Mouse (Mus musculus) CH12.LX (cell line): ENCODE data around the gene Kdm2b. TPM values are rescaled to one million over a fixed set of nuclear protein-coding genes. Genes with fewer than 3 reads are reported as not detected.
A peak's percentile ranks its signal among the peaks of the same experiment; 100 is the strongest.

Experiments used
- DNase-seq: peaks from one replicate; pipeline ENCODE4 v3.0.0-alpha.2; 2013; ENCODE audit errors: extremely low read depth
- H3K27ac ChIP-seq: 2 replicates; pipeline ENCODE4 v1.5.1; 2012; ENCODE audit warnings: low read depth, mild to moderate bottlenecking, control low read depth, moderate library complexity; ENCODE audit not compliant: insufficient read depth
- H3K27me3 ChIP-seq: replicated peaks from 2 replicates; pipeline ENCODE3; 2012; ENCODE audit warnings: inconsistent platforms
- H3K36me3 ChIP-seq, 2 experiments: replicated peaks in 1 of 2; 2 replicates each; pipeline versions ENCODE3 to v1.6.1; 2012; ENCODE audit warnings: inconsistent platforms in 1 of 2, low read length in 1 of 2, mild to moderate bottlenecking in 1 of 2, mixed read lengths in 1 of 2, moderate library complexity in 1 of 2; ENCODE audit not compliant: control insufficient read depth in 1 of 2, insufficient read depth in 1 of 2
- H3K4me1 ChIP-seq, 2 experiments: 2 replicates each; pipeline ENCODE4 v1.6.1; 2012; ENCODE audit warnings: inconsistent platforms in 1 of 2, moderate library complexity in 1 of 2; ENCODE audit not compliant: insufficient read depth in 2 of 2, control insufficient read depth in 1 of 2
- H3K4me2 ChIP-seq: 2 replicates; pipeline ENCODE4 v1.6.1; 2012; ENCODE audit warnings: low read depth, mild to moderate bottlenecking, control low read depth; ENCODE audit not compliant: poor library complexity, insufficient read depth, severe bottlenecking
- H3K4me3 ChIP-seq, 3 experiments: fragments of 150-350 bp in 1 of 3; sonication (generic) in 1 of 3; replicated peaks in 1 of 3; 2 replicates each; pipeline versions ENCODE3 to v1.5.1; 2011 to 2012; ENCODE audit warnings: low read depth in 2 of 3, low read length in 2 of 3, mild to moderate bottlenecking in 2 of 3, moderate library complexity in 2 of 3, control low read depth in 1 of 3, improper control_type of control experiment in 1 of 3, inconsistent platforms in 1 of 3, mixed read lengths in 1 of 3; ENCODE audit not compliant: poor library complexity in 1 of 3
- H3K79me2 ChIP-seq: replicated peaks from 2 replicates; pipeline ENCODE4 v1.6.1; 2012; ENCODE audit warnings: mild to moderate bottlenecking, moderate library complexity; ENCODE audit not compliant: control insufficient read depth, poor library complexity, insufficient read depth, severe bottlenecking; ENCODE audit errors: extremely low read depth
- H3K9ac ChIP-seq: 2 replicates; pipeline ENCODE4 v1.6.1; 2012; ENCODE audit warnings: low read depth, mild to moderate bottlenecking, control low read depth, moderate library complexity; ENCODE audit not compliant: insufficient read depth
- H3K9me3 ChIP-seq: replicated peaks from 2 replicates; pipeline ENCODE3; 2012; ENCODE audit warnings: low read length, inconsistent platforms, mixed read lengths
- BHLHE40 ChIP-seq: IDR thresholded peaks from 2 replicates; pipeline ENCODE4 v1.6.1; 2011; ENCODE audit warnings: mild to moderate bottlenecking, low read depth, low read length, improper control_type of control experiment
- CHD1 ChIP-seq: IDR thresholded peaks from 2 replicates; pipeline ENCODE4 v1.6.1; 2012; ENCODE audit warnings: low read depth, low read length, improper control_type of control experiment, inconsistent platforms
- CHD2 ChIP-seq: IDR thresholded peaks from 2 replicates; pipeline ENCODE4 v1.6.1; 2011; ENCODE audit warnings: low read length, improper control_type of control experiment
- CTCF ChIP-seq, 2 experiments: IDR thresholded peaks in 1 of 2; conservative IDR thresholded peaks in 1 of 2; 2 replicates each; pipeline ENCODE4 v1.5.1; 2011 to 2012; ENCODE audit warnings: low read depth in 2 of 2, low read length in 2 of 2, improper control_type of control experiment in 1 of 2, inconsistent platforms in 1 of 2, mild to moderate bottlenecking in 1 of 2, moderate library complexity in 1 of 2
- E2F4 ChIP-seq: IDR thresholded peaks from 2 replicates; pipeline ENCODE4 v1.6.1; 2011; ENCODE audit warnings: low read depth, low read length, improper control_type of control experiment; ENCODE audit not compliant: insufficient replicate concordance
- ELF1 ChIP-seq: IDR thresholded peaks from 2 replicates; pipeline ENCODE4 v1.6.1; 2014; ENCODE audit warnings: low read depth, mild to moderate bottlenecking, inconsistent platforms, low read length, improper control_type of control experiment
- EP300 ChIP-seq: IDR thresholded peaks from 2 replicates; pipeline ENCODE4 v1.6.1; 2011; ENCODE audit warnings: low read length, improper control_type of control experiment
- ETS1 ChIP-seq: conservative IDR thresholded peaks from 2 replicates; pipeline ENCODE4 v1.6.1; 2012; ENCODE audit warnings: low read depth, mild to moderate bottlenecking, inconsistent platforms, low read length, improper control_type of control experiment, moderate library complexity
- GABPA ChIP-seq: IDR thresholded peaks from 2 replicates; pipeline ENCODE4 v1.6.1; 2012; ENCODE audit warnings: low read depth, low read length, improper control_type of control experiment, inconsistent platforms; ENCODE audit not compliant: insufficient replicate concordance
- HCFC1 ChIP-seq: IDR thresholded peaks from 2 replicates; pipeline ENCODE4 v1.6.1; 2012; ENCODE audit warnings: low read depth, mild to moderate bottlenecking, inconsistent platforms, low read length, improper control_type of control experiment
- IRF4 ChIP-seq: IDR thresholded peaks from 2 replicates; pipeline ENCODE4 v1.6.1; 2014; ENCODE audit warnings: low read depth, mild to moderate bottlenecking, inconsistent platforms, low read length, improper control_type of control experiment
- JUN ChIP-seq: IDR thresholded peaks from 2 replicates; pipeline ENCODE4 v1.6.1; 2011; ENCODE audit warnings: low read depth, mild to moderate bottlenecking, low read length, improper control_type of control experiment, moderate library complexity; ENCODE audit not compliant: insufficient read depth
- JUND ChIP-seq: conservative IDR thresholded peaks from 2 replicates; pipeline ENCODE4 v1.6.1; 2011; ENCODE audit warnings: low read depth, low read length, improper control_type of control experiment
- KAT2A ChIP-seq: IDR thresholded peaks from 2 replicates; pipeline ENCODE4 v1.6.1; 2012; ENCODE audit warnings: low read length, improper control_type of control experiment, inconsistent platforms; ENCODE audit not compliant: insufficient replicate concordance
- MAFK ChIP-seq: IDR thresholded peaks from 2 replicates; pipeline ENCODE4 v1.6.1; 2011; ENCODE audit warnings: low read length, improper control_type of control experiment; ENCODE audit not compliant: insufficient replicate concordance
- MAX ChIP-seq: IDR thresholded peaks from 2 replicates; pipeline ENCODE4 v1.6.1; 2011; ENCODE audit warnings: low read length, improper control_type of control experiment
- MAZ ChIP-seq: IDR thresholded peaks from 2 replicates; pipeline ENCODE4 v1.6.1; 2012; ENCODE audit warnings: low read depth, mild to moderate bottlenecking, inconsistent platforms, low read length, improper control_type of control experiment, moderate library complexity
- MEF2A ChIP-seq: IDR thresholded peaks from 2 replicates; pipeline ENCODE4 v1.6.1; 2014; ENCODE audit warnings: low read depth, mild to moderate bottlenecking, inconsistent platforms, low read length, improper control_type of control experiment, borderline replicate concordance
- MXI1 ChIP-seq: IDR thresholded peaks from 2 replicates; pipeline ENCODE4 v1.6.1; 2011; ENCODE audit warnings: mild to moderate bottlenecking, low read depth, low read length, improper control_type of control experiment
- MYC ChIP-seq: IDR thresholded peaks from 2 replicates; pipeline ENCODE4 v1.6.1; 2011; ENCODE audit warnings: low read depth, mild to moderate bottlenecking, improper control_type of control experiment, low read length
- NELFE ChIP-seq: IDR thresholded peaks from 2 replicates; pipeline ENCODE4 v1.6.1; 2011; ENCODE audit warnings: low read depth, low read length, improper control_type of control experiment
- NRF1 ChIP-seq: IDR thresholded peaks from 2 replicates; pipeline ENCODE4 v1.6.1; 2014; ENCODE audit warnings: low read depth, mild to moderate bottlenecking, inconsistent platforms, low read length, improper control_type of control experiment, moderate library complexity
- PAX5 ChIP-seq: IDR thresholded peaks from 2 replicates; pipeline ENCODE4 v1.6.1; 2012; ENCODE audit warnings: low read length, inconsistent platforms, mixed read lengths
- POLR2A ChIP-seq: IDR thresholded peaks from 2 replicates; pipeline ENCODE4 v1.6.1; 2011; ENCODE audit warnings: low read depth, mild to moderate bottlenecking, improper control_type of control experiment, low read length
- POLR2AphosphoS2 ChIP-seq: IDR thresholded peaks from 2 replicates; pipeline ENCODE4 v1.6.1; 2011; ENCODE audit warnings: low read depth, low read length, improper control_type of control experiment
- RAD21 ChIP-seq: IDR thresholded peaks from 2 replicates; pipeline ENCODE4 v1.6.1; 2011; ENCODE audit warnings: low read depth, mild to moderate bottlenecking, low read length, improper control_type of control experiment, moderate library complexity
- RCOR1 ChIP-seq: conservative IDR thresholded peaks from 2 replicates; pipeline ENCODE4 v1.6.1; 2012; ENCODE audit warnings: low read depth, mild to moderate bottlenecking, inconsistent platforms, low read length, improper control_type of control experiment
- SIN3A ChIP-seq: IDR thresholded peaks from 2 replicates; pipeline ENCODE4 v1.6.1; 2012; ENCODE audit warnings: low read length, improper control_type of control experiment, inconsistent platforms
- SMC3 ChIP-seq: IDR thresholded peaks from 2 replicates; pipeline ENCODE4 v1.6.1; 2011; ENCODE audit warnings: low read depth, low read length, improper control_type of control experiment
- TCF12 ChIP-seq: IDR thresholded peaks from 2 replicates; pipeline ENCODE4 v1.6.1; 2014; ENCODE audit warnings: low read depth, mild to moderate bottlenecking, inconsistent platforms, low read length, improper control_type of control experiment
- UBTF ChIP-seq: IDR thresholded peaks from 2 replicates; pipeline ENCODE4 v1.6.1; 2012; ENCODE audit warnings: low read depth, mild to moderate bottlenecking, inconsistent platforms, low read length, improper control_type of control experiment, moderate library complexity
- USF1 ChIP-seq: IDR thresholded peaks from 2 replicates; pipeline ENCODE4 v1.6.1; 2014; ENCODE audit warnings: low read depth, mild to moderate bottlenecking, inconsistent platforms, low read length, improper control_type of control experiment
- ZMIZ1 ChIP-seq: IDR thresholded peaks from 2 replicates; pipeline ENCODE4 v1.6.1; 2012; ENCODE audit warnings: low read depth, mild to moderate bottlenecking, inconsistent platforms, low read length, improper control_type of control experiment
- ZNF384 ChIP-seq: IDR thresholded peaks from 2 replicates; pipeline ENCODE4 v1.6.1; 2012; ENCODE audit warnings: low read depth, low read length, improper control_type of control experiment, inconsistent platforms
- dilution Hi-C: fragments of 300-500 bp; cut with MboI; formaldehyde crosslinking; loops from 2 replicates; pipeline ENCODE4 v1.14.3; 2020; ENCODE audit warnings: low sequenced_read_pairs; ENCODE audit not compliant: extremely low pct_unique_long_range_greater_than_20kb, extremely low pct_ligation_motif_present
- in situ Hi-C: fragments of 300-500 bp; cut with MboI; formaldehyde crosslinking; loops from 3 replicates; pipeline ENCODE4 v1.14.3; 2019; ENCODE audit warnings: low sequenced_read_pairs, low pct_ligation_motif_present, low pct_unique_long_range_greater_than_20kb, mixed read lengths
- polyA plus RNA-seq: library from polyadenylated mRNA; unstranded; fragments of >175 nt; gene quantifications from 2 replicates; pipeline ENCODE4 v1.2.1, GENCODE M21; 2012; ENCODE audit warnings: low read depth; ENCODE audit not compliant: insufficient read length
- total RNA-seq, 2 experiments: library from RNA; depleted of rRNA; stranded (reverse); fragments of 300-350 nt in 1 of 2; fragments of >200 nt in 1 of 2; gene quantifications; 2 replicates each; pipeline ENCODE4 v1.2.3; 2012 to 2014

The Kdm2b gene
- total and polyA plus RNA-seq, 3 experiments = 69.3 to 138 (median 80.1) TPM

DNA sequence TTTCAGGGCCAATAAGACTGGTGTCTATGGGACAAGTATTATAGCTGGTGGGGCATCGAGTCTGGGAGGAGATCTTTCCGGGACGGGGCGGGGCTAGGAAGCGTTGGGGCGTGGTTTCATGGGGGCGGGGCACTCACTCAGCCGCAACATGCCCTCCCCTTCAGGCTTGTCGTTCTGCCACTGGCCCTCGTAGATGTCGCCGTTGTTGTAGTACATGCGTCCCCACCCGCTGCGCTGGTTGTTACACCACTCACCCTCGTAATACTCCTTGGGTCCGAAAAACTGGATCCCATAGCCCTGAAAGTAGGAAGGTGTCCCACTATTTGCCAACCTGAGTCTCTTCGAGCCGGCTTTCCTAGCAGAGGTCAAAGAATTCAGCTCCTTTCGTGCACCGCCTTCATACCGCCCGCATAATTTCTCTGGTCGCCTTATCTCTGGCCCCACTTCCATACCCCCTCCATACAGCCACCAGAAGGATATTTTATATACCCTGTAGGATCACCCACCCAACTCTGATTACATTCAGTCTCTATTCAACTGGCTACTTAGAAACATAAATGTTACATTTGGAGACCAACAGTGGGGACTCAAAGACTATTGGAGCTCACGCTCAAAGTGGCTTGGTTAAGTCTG lies 49.6 kb upstream of the Kdm2b start:
- H3K79me2 ChIP-seq = no peaks in the 10 kb centered on the region
- DNase-seq = peak; percentile 71
- dilution Hi-C loops (no loop called here), in situ Hi-C loops (loop anchor here (5.0 kb wide), 1 partner anchor 107 kb away; no protein-coding TSS in a partner anchor)
- H3K4me2 ChIP-seq = peak overlapping the region; percentile 90
- H3K4me1 ChIP-seq = peaks cover 0 to 18% of the 10 kb centered on the region in 2 experiments; a peak in 2 of 4 replicates
- H3K9ac ChIP-seq = peak overlapping the region; percentile 34; the same call in 1 of the 2 replicates
- no peaks in the 10 kb centered on the region for H3K27me3 ChIP-seq
- H3K27ac ChIP-seq = no peak overlapping the region
- H3K4me3 ChIP-seq = peak overlapping the region; percentile 30 to 54 (median 31)
- H3K36me3 ChIP-seq = no peaks in the 10 kb centered on the region
- no peaks in the 10 kb centered on the region for H3K9me3 ChIP-seq
- TF ChIP-seq ZNF384 = no peak
- TF ChIP-seq MAFK = no peak
- TF ChIP-seq MXI1 = peak; percentile 71
- no peak for TF ChIP-seq RCOR1
- peak; percentile 66; the same call in 1 of the 2 replicates for TF ChIP-seq SIN3A
- no peak for TF ChIP-seq IRF4
- peak; percentile 65; the same call in 1 of the 2 replicates for TF ChIP-seq ZMIZ1
- no peak for TF ChIP-seq ETS1
- TF ChIP-seq TCF12 = peak; percentile 56
- TF ChIP-seq SMC3 = no peak
- no peak for TF ChIP-seq BHLHE40
- no peak for TF ChIP-seq USF1
- TF ChIP-seq MYC = no peak
- TF ChIP-seq JUND = no peak
- TF ChIP-seq HCFC1 = peak; percentile 49
- no peak for TF ChIP-seq PAX5
- no peak for TF ChIP-seq CTCF (conservative IDR thresholded peaks at IDR 0.05 in 1 of 2, IDR thresholded peaks at IDR 0.05 in 1 of 2; ENCODE audit: low read depth in 2 of 2, low read length in 2 of 2)
- TF ChIP-seq POLR2A = peak; percentile 73
- no peak for TF ChIP-seq EP300
- peak; percentile 80 for TF ChIP-seq MAZ
- peak; percentile 36; the same call in 1 of the 2 replicates for TF ChIP-seq NELFE
- no peak for TF ChIP-seq NRF1
- TF ChIP-seq KAT2A = no peak
- TF ChIP-seq MAX = 0 out of 2 replicates have a peak, but pooled peaks have one; percentile 48
- no peak for TF ChIP-seq MEF2A
- TF ChIP-seq RAD21 = no peak
- TF ChIP-seq CHD2 = no peak
- no peak for TF ChIP-seq JUN
- 0 out of 2 replicates have a peak, but pooled peaks have one; percentile 35 for TF ChIP-seq UBTF
- TF ChIP-seq CHD1 = no peak
- TF ChIP-seq E2F4 = no peak
- TF ChIP-seq POLR2AphosphoS2 = no peak
- peak; percentile 43; the same call in 1 of the 2 replicates for TF ChIP-seq ELF1
- no peak for TF ChIP-seq GABPA
